Mouse (Mus musculus) forelimb bud, embryonic 11.5 days (tissue): ENCODE data around the gene Erfe.

Source experiments
- DNase-seq: peaks from one replicate; pipeline ENCODE4 v3.0.0-alpha.2; 2012; ENCODE audit warnings: low read depth, low spot score

Gene Erfe

DNA sequence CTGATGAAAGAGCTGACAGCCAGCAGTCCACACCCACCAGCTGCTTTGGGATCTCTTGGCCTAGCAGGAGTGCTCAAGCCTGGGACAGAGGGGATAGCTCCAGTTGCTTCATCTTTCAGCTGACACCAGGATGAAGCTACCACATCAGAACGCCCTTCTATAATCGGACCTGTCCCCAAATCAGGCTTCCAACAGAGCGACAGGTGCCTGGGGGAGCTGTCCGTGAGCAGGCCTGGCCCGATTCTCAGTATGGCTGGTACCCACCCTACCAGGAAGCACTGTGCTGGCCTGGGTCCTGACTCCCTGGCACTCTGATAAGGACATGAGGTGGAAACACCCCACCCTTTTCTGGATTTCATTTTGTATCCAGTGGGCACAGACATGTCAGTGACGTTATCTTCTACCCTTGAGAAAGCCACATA is 7.2 kb downstream of the Erfe start:
- no peak for DNase-seq

DNA sequence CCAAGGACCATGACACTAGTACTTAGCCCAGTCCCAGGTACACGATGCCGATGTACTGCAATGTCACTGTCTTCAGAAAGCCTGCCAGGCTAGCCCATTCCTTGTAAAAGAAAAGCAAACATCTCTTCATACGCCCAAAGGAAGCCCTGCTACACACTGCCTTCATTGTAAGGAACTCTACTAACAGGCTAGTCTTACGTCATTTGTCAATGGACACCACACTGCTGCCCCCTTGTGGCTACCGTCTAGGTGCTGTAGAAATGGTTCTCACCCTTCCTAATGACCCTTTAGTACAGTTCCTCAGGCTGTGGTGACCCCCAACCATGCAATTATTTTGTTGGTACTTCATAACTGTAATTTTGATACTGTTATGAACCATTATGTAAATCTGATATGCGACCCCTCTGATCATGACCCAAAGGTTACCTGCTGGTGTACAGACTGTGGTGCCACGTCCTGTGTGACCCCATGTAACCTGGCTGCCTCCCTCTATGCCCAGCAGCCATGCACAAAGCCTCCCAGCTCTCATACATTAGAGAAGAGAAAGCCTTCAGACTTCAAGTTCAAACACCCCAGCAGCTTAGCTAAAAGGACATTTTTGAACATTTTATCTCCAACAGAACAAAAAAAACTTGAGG is 14.3 kb downstream of the Erfe start:
- peak; percentile 82 for DNase-seq

DNA sequence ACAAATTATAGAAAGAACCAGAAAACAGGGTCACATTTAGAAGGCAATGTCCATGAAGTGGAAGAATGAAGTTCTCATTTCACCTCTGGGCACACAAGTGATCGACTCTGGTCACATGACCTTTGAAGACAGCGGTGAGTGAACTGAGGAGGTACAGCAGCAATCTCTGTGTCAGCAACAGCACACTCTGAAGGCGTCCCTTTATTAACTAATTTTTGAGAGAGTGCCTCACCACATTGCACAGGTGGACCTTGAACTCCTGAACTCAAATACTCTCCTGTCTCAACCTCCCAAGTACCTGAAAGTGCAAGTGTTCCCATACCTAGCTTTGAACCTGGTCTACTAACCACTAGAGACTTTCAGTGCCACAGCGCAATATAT is 14.9 kb downstream of the Erfe start:
- DNase-seq: no peak

DNA sequence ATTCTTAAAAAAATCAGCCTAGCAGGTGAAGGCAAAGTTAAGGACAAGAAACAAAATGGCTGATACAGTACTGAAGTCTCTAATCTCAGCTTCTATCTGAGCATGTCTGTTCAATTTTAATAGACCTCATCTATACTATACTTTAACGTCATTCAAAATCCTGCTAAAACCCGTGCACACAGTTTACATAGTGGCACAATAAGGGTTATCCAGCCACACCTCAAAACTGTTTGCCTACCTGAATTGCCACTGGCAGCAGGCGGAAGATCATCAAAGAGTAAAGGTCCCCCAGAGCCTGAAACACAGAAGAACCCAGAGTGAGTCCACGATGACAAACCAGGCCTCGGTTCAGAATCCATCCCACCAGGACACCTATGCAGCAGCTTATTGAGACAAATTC is 24.1 kb downstream of the Erfe start:
- DNase-seq: no peak

DNA sequence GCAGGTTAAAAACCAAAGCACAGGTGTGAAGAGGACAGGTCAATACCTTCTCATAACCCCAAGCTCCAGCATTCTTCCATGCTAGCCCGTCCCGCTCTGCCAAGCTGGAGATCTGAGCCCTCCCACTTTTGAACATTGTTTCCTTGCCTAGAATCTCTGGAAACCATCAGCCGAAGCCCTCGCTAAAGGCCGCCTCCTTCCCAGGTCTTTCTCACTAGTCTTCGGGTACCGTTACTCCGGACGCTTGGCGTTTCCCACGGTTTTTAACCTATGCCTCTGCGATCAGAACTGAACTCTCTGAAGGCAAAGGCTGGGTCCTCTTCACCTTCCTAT is 31.7 kb downstream of the Erfe start:
- no peak for DNase-seq

DNA sequence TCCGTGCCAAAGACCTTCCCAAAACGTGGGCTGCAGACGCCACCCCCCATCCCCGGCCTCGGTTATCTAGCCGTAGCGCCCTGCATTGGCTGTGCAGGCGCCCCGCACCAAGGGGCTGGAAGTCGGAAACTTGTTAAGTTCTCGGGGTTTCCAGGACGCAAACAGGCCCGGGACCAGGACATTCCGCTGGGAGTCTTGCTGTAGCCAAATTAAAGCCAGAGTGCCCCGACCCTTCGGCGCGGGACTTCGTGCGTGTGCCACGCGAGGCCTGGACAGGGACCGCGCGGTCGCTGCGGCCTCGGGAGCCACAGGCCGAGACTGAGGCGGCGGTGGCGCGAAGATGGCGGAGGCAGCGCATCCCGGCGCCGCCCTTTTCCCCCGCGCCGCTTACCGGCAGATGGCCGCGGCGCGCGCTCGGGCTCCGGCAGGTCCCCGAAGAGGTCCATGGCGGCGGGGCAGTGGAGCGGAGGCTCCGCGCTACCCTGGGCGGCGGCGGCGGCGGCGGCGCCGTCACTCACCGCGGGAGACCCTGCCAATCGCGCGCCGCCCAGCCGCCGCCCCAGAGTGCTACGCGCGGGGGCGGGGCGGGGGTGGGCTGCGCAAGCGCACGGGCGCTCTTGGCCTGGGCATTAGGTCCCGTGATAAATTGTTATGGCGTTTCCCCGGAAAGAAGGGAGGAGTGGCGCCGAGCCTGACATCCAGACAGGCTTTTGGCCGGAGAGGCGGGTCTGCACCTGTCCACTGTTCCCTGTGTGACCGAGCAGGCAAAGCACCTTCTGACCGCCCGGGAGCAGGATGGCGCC is 32.2 kb downstream of the Erfe start, which contains the start of gene Ilkap:
TSS of gene Ilkap (minus strand) at position 556 of the 803 bp plus-strand sequence.
- peak; percentile 77 for DNase-seq

DNA sequence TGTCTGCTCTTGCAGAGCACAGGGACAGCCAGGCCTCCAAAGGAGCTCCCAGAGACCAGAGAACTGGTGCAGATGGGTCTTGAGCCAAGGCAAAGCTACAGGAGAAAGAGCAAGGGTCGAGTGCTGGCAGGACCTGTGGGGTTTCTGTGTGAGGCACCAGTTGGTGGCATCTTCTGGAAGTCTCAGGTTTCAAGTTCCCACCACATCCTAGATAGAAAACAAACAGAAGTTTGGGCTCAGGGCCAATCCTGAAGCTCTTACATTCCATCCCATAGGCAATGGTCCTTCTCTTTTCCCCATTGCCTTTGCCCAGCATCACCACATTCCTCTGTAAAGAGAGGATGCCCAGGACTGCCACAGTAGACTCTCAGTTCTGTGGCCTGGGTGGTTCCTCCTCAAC is 38.7 kb downstream of the Erfe start:
- no peak for DNase-seq

DNA sequence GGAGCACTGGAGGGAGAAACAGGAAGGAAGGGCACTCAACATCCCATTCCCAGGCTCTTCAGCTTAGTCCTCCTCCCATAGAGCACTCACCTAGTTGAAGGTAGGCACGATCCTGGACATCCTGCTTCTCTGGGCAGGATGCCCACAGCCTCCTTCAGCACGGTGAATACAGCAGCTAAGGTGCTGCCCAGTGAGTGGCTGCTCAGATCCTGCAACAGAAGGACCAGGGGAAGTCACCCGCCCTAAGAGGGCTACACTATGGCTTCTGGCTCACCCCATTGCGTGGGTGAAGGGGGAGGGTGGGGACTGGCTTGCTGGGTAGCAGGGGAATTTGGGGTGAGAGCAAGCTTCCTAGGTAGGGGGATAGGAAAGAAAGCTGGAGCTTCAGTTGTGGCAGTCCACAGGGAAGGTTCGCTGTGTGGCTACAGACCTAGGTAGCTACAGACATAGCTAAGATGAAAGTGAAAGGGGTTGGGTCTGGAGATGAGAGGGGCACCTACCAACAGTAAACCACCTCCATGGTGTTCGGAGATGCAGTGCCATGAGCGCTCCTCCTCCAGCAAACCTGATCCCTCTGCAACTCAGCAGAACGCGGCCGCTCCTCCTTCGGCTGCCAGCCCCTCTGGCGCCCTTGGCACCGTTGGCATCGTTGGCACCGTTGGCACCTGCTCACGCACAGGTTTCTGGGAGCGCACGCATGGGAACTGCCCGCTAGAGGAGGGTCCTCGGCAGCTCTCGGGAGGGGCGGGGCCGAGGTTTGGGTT is 39.4 kb downstream of the Erfe start:
- no peak for DNase-seq

DNA sequence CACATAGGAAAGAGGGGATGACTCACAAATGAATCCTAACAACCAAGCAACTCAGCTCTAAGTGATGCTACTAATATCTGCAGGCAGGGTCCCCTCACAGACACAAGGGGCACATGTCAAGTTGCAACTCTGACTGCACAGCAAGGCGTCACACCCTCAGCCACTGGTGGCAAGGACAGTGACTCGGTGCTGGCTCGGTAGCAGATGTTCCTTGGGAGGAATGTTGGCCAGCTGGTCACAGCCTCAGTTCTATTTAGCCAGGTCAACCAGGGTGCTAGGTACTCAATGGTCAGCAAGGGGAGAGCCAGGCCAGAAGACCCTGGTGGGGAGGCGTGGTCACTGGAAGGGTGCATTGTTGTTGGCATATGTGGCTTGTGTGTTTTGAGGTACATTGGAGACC is 41.6 kb downstream of the Erfe start:
- DNase-seq: no peak

DNA sequence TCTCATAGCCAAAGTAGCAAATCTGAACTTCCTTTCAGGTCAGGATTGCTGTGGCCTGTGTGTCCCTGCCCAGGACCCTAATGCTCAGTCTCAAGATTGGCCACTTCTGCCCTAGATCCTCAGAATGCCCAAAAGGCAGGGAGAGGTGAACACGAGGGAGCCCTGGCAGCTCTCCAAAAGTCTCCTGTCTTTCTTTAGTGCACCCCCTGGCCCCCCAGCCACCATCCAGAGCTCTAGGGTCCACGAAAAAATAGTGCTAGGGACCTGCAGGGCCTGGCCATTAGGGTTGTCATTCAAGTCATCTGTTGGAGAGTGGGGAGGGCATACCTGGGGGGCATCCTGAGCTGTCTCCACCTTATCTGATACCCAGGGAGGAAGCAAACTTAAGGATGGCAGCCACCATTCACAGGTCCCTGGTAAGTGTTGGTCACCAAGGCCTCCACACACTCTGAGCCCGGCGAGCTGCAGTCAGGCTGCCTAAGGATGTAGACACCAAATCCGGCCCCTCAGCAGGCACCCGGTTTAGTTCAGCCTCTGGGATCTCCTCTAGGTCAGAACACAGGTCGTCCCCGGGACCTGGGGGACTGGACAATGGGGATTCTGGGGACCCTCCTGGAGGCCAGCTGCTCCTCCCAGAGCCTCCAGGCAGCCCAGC is 45.5 kb downstream of the Erfe start:
- no peak for DNase-seq

DNA sequence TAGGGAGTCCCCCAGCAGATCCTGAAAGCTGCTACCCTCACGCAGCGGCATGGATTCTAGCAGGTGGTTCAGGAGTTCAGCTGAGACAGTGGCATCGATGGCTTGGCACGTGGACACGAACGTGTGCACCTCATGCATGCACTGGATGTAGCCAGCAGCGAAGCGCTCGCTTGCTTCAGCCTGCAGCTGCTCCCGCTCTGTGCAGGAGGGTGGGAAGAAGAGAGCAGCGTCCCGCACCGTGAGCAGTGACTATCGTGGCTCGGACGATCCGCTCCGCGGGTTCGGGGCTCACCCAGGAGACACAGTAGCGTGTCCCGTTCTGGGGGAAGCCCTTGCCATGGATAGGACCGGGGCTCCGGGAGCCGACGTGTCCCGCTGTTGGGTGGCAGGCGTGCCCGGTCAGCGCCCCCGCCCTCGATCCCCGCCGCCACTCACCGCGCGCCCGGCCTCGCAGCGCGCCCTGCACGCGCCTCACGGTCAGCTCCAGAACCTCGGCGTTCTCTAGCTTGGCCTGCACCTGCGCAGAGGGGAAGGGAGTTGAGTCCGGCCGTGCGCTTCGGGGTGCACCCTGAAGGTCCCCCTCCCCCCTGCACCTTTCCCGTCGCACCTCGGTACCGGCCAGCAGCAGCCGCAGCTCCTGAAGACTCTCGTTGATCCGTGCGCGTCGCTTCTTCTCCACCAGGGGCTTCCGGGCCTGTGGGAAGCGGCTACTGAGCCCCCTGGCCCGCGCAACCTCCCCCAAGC is 46.2 kb downstream of the Erfe start:
- no peak for DNase-seq

DNA sequence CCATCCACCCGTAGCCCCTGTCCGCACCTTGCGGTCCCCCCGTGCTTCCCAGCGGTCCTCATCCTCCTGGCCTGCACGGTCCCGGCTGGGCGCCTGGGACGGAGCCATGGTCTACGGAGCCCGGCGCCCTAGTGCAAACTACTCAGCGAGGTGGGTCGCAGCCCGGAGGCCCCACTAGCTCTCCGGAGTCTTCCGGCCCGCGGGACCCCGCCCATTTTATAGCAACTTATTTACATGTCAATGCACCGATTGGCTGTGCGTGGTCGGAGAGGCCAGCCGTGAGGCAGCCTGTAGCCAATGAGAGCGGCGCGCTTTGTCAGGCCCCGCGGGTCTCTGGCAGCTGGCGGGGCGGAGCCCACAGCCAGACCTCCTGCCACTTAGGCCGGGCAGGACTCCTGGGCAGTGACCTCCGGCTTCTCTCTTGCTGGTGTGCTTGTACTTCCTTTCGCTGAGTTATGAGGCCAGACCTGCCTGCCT is 46.8 kb downstream of the Erfe start:
- peak; percentile 96 for DNase-seq

DNA sequence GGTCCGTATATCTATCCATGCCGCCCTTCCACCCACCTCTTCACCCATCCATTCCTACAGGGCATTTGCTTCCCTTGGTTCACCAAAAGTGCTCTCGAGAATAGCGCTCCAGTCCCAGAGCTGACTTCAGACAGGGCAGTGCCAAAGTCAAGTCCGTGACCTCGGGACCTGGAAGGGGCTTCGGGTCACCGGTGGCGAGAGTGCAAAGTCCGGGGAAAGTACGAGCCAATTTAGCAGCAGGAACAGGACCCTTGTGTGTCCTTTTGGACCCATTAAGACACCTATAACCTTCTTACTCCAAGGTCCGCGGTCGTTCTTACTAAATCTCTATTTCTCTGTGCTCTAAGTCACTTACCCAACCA is 47.3 kb downstream of the Erfe start:
- no peak for DNase-seq

DNA sequence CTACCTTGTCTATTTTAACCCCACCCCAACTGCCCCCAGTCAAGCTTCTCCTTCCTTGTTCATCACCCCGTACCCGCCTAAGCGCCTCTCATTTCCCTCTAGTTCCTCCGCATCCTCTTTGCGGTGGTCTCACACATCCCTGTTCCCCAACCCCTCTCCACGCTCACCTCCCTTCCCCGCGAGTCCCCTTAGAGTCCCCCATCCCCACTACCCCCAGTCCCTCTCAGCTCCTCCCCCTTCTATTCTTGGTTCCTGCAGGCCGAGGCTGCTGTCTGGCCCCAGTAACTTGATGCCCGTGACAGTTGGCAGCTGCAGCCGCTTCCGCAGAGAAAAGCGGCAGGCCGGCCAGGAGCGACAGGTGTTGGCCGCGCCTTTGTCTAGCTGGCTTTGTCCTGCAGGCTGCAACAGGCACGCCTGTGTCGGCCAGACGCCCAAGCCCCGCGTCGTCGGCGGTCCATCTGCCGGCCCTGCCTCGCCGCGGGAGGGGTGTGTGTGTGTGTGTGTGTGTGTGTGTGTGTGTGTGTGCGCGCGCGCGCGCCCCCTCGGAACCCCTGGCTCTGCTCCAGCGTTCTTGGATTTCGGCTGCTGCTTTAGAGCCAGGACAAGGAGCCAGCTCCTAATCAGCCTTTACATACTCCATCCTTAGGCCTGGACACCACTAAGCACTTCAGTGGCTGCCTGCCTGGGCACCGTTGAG is 47.8 kb downstream of the Erfe start, which contains the start of gene Hes6:
TSS of gene Hes6 (minus strand) at position 141 of the 697 bp plus-strand sequence.
- DNase-seq: peak; percentile 87

DNA sequence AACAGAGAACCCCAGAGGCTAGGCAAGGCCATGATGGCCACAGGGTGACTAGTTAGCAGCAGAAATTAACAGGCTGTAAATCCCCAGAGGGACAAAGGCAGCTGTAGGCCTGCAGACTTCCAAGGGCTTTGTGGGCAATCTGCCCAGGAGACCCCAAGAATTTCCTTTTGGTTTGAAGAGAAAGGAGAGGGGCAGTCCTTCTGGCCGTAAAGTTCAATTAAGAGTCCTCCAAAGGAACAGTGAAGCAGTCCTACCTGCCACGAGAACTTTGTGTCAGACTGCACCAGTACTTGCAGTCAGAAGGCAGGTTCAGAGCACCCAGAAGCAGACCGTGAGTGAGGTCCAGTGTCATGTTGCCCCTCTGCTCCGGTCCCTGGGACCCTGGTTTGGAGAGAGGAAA is 48.7 kb downstream of the Erfe start:
- peak; percentile 28 for DNase-seq

DNA sequence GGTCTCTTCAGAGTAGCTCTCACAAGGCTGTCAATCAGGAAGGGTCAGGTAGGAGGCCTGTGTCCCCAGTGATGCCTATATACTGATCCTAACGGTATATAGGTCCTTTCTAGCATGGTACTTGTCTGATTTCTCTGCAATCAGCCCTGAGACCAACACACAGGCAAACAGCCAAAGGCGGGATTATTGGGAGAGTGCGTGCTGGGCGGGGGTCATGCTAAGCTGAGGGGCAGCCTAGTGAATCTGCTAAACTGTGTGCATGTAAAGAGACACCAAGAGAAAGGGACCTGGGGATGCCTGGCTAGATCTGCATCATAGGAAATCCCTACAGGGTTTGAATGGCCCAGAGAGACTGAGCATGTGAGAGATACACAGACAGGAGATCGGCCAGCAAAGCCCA is 49.1 kb downstream of the Erfe start:
- no peak for DNase-seq

DNA sequence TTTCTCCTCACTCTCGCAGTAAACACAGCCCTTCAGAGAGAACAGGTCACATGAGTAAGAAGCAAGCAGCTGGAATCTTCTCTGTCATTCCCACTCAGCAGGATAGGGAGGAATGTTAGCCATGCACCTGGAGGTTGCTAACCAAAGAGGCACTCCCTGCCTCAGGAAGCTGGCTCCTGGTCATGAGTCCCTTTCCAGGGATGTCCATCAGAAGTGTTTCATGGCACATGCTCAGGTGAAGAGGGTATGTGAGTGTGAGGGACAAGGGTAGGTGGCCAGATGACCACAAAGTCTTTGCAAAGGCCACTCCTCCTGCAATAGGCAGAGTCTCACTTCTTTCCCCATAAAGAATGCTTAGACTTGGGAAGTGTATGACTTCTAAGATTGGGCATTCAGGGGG is 51.8 kb downstream of the Erfe start:
- DNase-seq: no peak

DNA sequence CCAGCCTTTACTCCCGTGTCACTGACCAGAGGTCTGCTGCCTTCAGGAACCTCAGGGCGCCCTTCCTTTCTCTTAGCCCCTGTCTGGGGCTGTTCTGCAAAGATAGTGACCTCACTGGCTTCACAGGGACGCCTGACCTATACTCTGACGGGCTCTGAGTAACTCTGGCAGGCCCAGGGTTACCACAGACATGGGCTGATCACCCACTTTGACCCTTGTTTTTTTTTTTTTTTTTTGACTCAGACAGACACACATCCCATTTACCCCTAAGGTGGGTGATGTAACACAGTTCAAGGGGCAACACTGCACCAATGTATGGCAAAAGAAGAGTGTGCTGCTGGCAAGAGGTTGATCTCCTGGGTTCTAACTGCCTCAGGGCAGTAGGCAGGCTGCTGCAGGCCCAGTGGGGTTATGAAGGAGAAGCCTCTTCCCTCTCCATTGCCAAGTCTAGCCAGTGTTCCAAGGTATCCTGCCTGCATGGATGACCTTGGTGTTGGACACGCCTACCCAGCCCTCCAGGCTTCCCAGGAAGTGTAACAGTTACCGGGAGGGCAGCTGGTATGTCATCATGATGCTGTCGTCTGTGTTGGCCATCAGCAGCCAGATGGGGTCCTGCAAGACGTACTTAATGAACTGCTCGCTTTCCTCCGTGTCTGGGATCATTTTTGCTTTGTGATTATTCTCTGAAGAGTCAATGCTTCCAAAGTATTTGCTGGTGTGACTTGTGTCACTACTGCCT is 53.8 kb downstream of the Erfe start:
- no peak for DNase-seq

DNA sequence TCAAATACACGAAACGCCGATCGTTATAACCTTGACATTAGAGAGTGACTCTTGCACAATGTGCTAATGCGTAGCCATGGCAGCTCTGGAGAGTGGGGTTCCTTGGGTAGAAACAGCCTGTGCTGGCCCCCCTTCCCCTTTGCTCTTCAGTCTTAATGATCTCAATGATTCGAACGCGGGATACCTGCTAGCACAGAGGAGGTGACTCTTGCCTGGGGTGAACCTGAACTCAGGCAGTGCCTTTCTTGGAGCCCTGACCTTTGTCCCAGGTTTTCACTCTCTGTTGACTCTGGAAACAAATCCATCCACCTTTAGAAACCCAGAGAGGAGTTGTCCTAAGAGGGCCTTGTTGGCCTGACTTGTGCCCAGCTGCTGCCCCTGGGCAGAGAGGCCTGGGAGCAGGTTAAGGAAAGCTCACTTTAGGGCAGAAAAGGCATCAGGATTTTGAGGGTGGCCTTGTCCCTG is 54.4 kb downstream of the Erfe start:
- DNase-seq: no peak
